Mouse (Mus musculus) ES-Bruce4 (cell line): ENCODE results near the gene Dock10.

ENCODE experiments used
- EP300 ChIP-seq: IDR thresholded peaks from 2 replicates; pipeline ENCODE4 v1.6.1; 2011; ENCODE audit warnings: low read depth, low read length; ENCODE audit not compliant: insufficient read depth
- POLR2A ChIP-seq: IDR thresholded peaks from one replicate; pipeline ENCODE4 v1.8.1; 2011; ENCODE audit warnings: low read length; ENCODE audit not compliant: insufficient read depth

GRCm38 (mm10) chr1:80519893-80520292, 238.4 kb downstream of the Dock10 start:
- TF ChIP-seq POLR2A (no peak), EP300 (no peak)
